Mouse (Mus musculus): ENCODE data around the gene Fbln5. TPM values are rescaled to one million over a fixed set of nuclear protein-coding genes. Genes with fewer than 3 reads are reported as not detected.

The Fbln5 gene
- 10 to 100 TPM in 1 of 26 experiments, 1 to 10 TPM in 6, under 1 TPM in 11, not detected in 8; 0.19 to 43.4 (median 0.70) TPM for total RNA-seq (2018; cell fraction: chromatin; rRNA removed)
- total RNA-seq (2018; cell fraction: cytosol; rRNA removed) = 1 to 10 TPM in 13 of 26 experiments, under 1 TPM in 13; 0.20 to 10.0 (median 2.4) TPM
- 1 to 10 TPM in 13 of 26 experiments, under 1 TPM in 12, not detected in 1; 0.17 to 7.8 (median 1.1) TPM for total RNA-seq (2018; cell fraction: nucleus; rRNA removed)
- 0.64 to 4.7 TPM (median 1.5 TPM) in 3 replicates for polyA plus RNA-seq (2018)

DNA sequence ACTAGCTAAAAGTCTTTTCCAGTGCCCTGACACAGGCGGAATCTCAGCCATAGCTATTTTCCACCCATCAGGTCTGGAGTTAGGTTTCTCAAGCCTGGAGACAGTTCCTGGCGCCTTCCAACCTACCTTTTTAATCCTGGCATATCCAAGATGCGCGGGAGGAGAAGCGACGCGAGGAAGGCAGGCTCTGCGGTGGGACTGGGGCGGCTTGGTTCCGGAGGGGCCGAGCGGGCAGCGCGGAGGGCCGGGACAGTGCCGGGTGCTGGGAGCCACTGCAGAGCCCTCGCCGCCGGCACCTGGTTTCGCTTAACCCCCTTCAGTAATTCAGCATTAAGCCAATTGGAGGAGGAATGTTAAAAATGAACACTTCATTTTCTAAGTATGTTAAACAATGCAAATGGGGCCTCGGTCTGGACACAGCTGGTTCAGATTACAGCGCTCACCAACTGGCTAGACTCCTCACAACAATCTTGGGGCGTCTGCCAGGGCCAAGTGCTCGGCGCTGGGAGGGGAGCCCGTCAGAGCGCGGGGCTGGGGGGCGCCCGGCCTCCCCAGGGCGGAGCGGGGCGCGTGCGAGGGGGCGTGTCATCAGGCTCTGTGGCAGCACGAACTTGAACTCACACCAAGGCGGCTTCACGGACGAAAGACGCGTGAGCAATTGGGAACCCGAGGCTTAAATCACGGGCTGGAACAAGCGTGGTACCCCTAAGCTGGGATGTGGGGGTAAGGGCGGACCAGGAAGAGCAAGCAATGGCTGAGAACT is at the start of gene Fbln5:
Fbln5 (minus strand) TSS at position 448 of the 763 bp plus-strand sequence.
- WGBS (ENCODE audit: missing documents) = 2% methylated on average over 46 of the region's 46 CpGs
- H3K4me3 ChIP-seq (ENCODE audit: inconsistent target) = peak within 1 kb of the TSS; percentile 23; the same call in 1 of the 2 replicates
- no peaks in the 10 kb centered on the region for H3K79me2 ChIP-seq (ENCODE audit: inconsistent target)
- H3K36me3 ChIP-seq (ENCODE audit: inconsistent target) = no peaks in the 10 kb centered on the region
- no peak within 1 kb of the TSS for H3K27ac ChIP-seq

DNA sequence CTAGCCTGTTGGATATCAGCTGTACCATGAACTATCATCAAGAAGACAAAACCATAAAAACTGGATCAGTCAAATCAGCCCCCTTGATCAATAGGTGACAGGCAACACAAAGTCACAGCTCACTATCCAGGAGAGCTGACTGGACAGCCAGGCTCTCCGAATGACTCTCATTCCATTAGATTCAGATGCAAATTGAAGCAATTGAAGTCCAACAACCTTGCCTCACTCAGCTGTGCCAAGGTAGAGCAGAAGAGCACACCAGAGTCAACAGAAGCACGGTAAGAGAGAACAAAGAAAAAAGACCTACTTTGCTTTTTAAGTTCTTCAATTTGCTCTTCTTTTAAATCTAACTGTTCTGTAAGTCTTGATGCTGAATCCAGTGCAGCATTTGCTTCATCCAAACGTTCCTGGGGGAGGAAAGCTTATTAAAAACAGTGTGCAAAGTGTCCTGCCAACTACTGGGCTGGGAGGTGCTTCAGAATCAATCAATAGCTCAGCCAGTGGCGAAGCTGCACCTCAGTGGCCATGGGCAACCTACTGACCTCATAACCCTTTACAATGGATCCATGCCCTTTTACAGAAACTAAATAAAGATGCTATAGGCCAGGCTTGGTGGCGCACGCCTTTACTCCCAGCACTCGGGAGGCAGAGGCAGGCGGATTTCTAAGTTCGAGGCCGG is 43.6 kb upstream of the Fbln5 start:
- 96% methylated on average over 9 of the region's 10 CpGs for WGBS (ENCODE audit: missing documents)
- Histone ChIP-seq H3K36me3 (ENCODE audit: inconsistent target) (peaks cover 21% of the 10 kb centered on the region), H3K79me2 (ENCODE audit: inconsistent target) (no peaks in the 10 kb centered on the region), H3K4me3 (ENCODE audit: inconsistent target) (no peak overlapping the region), H3K27ac (no peak overlapping the region)

DNA sequence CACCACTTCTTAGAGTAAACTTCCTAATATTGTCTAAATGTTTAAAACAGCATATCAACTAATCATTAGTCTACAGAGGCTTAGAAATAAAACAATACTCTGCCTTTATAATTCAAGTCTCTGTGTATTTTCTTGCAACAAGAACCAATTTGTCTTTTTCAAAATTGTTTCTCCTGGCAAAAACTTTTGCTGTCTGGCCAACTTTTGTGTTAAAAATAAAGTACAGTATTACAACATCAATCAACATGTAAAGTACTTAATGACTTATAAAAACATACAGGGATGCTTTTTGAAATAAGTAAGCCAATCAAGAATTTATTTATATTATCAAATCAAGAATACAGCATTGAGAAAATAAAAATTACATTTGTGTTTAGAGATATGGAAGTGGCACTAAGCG is 41.4 kb upstream of the Fbln5 start:
- peaks cover 21% of the 10 kb centered on the region for H3K36me3 ChIP-seq (ENCODE audit: inconsistent target)
- WGBS (ENCODE audit: missing documents) = 92% methylated on average over 1 of the region's 1 CpGs
- H3K4me3 ChIP-seq (ENCODE audit: inconsistent target) = no peak overlapping the region
- no peak overlapping the region for H3K27ac ChIP-seq
- no peaks in the 10 kb centered on the region for H3K79me2 ChIP-seq (ENCODE audit: inconsistent target)

DNA sequence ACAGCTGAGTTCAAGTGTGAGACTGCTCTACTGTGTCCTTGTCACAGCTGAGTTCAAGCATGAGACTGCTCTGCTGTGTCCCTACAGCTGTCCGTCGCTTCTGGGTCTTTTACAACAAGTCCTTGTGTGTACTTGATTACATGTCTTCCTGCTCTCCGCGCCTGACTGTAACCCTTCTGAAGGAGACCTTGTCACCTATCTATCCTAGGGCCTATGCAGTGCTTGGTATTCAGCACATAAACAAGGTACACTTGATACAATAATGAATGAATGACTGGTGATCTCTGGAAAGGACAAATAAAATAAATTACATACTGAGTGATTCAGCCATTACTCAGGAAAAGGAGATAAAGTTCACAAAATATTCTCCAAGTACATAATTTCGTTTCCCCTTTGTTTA is 39.2 kb upstream of the Fbln5 start:
- WGBS (ENCODE audit: missing documents) = 100% methylated on average over 5 of the region's 5 CpGs
- Histone ChIP-seq H3K36me3 (ENCODE audit: inconsistent target) (peaks cover 21% of the 10 kb centered on the region), H3K27ac (no peak overlapping the region), H3K79me2 (ENCODE audit: inconsistent target) (no peaks in the 10 kb centered on the region), H3K4me3 (ENCODE audit: inconsistent target) (no peak overlapping the region)

DNA sequence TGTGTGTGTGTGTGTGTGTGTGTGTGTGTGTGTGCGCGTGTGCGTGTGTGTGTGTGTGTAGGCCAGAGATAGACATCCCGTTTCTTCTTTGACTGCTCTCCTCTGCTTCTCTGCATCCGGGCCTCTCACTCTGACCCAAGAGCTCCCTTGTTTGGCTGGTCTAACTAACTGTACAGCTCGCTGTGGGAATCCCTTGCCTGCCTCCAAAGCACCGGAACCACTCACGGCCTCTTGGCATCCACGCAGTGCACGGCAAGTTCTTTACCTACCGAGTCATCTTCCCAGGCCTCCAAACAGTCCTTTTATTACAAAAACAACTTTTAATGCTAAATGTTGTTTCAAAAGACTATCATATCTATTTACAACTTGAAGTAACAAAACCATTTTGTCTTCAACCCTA is 35.5 kb upstream of the Fbln5 start:
- H3K4me3 ChIP-seq (ENCODE audit: inconsistent target) = no peak overlapping the region
- H3K79me2 ChIP-seq (ENCODE audit: inconsistent target) = no peaks in the 10 kb centered on the region
- no peaks in the 10 kb centered on the region; the same call in 1 of the 2 replicates for H3K36me3 ChIP-seq (ENCODE audit: inconsistent target)
- H3K27ac ChIP-seq = no peak overlapping the region
- WGBS (ENCODE audit: missing documents) = 96% methylated on average over 7 of the region's 11 CpGs

DNA sequence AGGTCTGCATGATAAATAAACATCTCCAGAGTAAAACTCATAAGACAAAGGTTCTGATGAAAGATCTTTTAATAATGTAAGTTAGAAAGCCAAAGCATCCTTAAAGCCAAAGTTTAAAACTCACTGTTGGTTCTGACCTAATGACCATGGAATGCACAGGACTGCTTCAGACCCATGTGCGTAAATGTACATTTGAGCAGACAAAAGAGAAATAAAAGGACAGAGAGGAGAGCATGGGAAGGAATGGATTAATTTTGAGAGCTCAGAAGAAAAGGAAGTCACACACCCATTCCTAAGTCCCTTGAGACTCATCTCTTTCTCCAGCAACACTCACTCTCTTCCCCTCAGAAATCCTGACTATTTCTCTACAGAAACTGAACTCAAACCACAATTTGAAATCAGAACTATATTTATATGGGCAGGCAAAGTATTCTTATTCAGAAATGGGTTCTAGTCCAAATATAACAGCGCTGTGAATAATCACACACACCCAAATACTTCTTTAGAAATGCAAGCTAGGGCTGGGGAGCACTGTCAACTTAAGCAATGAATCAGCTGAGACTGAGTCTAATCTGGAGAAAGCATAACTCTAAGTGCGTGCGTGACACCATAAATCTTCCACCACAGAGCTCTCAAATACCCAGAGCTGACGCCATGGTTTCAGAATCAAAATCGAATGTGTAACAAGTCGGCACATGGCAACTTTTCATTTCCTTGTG is 33.1 kb upstream of the Fbln5 start:
- 92% methylated on average over 7 of the region's 7 CpGs for WGBS (ENCODE audit: missing documents)
- Histone ChIP-seq H3K79me2 (ENCODE audit: inconsistent target) (no peaks in the 10 kb centered on the region), H3K27ac (no peak overlapping the region), H3K4me3 (ENCODE audit: inconsistent target) (no peak overlapping the region), H3K36me3 (ENCODE audit: inconsistent target) (peaks cover 3% of the 10 kb centered on the region; the same call in 1 of the 2 replicates)

DNA sequence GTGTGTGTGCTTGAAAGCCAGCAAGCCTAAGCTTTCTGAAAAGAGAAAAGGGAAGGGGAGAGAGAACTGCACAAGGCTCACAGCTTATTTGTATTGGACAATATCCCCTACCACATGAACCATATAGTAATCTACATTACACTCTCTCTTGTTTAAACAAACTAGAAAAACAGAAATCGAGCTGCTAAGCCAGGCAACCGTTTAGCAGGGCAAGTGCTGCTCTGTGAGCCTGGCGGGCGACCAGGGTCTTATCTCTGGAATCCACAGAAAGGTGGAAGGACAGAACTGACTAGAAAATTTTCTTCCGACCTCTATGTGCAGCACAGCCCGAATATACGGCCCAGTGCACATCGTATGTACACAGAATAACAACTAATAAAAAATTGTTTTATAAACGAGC is 32.5 kb upstream of the Fbln5 start:
- peaks cover 9% of the 10 kb centered on the region for H3K36me3 ChIP-seq (ENCODE audit: inconsistent target)
- no peak overlapping the region for H3K4me3 ChIP-seq (ENCODE audit: inconsistent target)
- H3K79me2 ChIP-seq (ENCODE audit: inconsistent target) = no peaks in the 10 kb centered on the region
- WGBS (ENCODE audit: missing documents) = 98% methylated on average over 9 of the region's 9 CpGs
- H3K27ac ChIP-seq = no peak overlapping the region

DNA sequence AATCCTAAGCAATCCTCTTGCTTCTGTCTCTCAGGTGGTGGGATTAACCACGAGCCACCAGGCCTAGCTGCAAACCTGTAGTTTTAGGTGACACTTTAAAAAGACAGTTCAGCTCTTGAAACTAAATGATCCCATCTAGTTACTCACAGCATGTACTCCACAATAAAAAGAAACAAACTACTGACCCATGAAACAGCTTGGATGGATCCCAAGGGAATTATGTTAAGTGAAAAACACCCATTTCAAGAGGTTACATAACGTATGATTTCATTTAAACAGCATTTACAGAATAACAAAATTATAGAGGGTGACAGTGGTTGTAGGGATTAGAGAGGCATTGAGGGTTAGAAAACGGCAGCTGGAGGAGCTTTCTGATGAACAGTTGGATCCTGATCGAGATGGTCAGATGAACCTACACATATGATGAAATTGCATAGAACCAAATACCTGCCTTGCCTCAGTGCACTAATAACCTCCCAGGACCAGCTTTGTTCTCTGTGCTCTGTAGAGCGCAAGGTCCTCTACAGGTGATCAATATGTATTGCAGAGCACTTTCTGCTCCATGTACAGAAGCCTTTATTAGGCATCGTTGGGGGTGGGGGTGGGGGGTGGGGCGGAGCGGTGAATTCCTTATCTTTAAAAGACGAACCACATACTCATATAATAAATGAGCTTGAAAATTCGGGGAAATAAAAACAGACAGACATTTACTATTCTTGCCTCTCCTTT is 17.9 kb upstream of the Fbln5 start:
- Histone ChIP-seq H3K79me2 (ENCODE audit: inconsistent target) (no peaks in the 10 kb centered on the region), H3K27ac (no peak overlapping the region), H3K36me3 (ENCODE audit: inconsistent target) (peaks cover 45% of the 10 kb centered on the region), H3K4me3 (ENCODE audit: inconsistent target) (no peak overlapping the region)
- WGBS (ENCODE audit: missing documents) = 96% methylated on average over 9 of the region's 10 CpGs

DNA sequence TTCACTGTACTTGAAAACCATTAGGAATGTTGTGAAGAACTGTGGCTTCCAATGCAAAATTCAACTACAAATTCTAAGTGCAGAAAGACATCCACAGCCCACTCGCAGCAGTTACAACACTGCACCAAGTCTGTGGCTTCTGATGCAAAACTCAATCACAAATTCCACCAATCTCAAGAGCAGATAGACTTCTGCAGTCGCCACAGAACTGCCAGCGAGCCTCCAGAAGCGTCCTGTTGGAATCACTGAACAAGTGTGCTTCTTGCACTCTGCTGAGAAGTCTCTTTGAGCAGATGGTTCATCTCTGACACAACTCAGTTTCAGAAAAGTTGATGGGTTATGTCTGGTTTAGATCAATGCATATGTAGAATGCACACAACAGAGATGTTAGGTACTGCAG is 15.9 kb upstream of the Fbln5 start:
- Histone ChIP-seq H3K27ac (no peak overlapping the region), H3K4me3 (ENCODE audit: inconsistent target) (no peak overlapping the region), H3K79me2 (ENCODE audit: inconsistent target) (no peaks in the 10 kb centered on the region), H3K36me3 (ENCODE audit: inconsistent target) (peaks cover 45% of the 10 kb centered on the region)
- 93% methylated on average over 4 of the region's 4 CpGs for WGBS (ENCODE audit: missing documents)

DNA sequence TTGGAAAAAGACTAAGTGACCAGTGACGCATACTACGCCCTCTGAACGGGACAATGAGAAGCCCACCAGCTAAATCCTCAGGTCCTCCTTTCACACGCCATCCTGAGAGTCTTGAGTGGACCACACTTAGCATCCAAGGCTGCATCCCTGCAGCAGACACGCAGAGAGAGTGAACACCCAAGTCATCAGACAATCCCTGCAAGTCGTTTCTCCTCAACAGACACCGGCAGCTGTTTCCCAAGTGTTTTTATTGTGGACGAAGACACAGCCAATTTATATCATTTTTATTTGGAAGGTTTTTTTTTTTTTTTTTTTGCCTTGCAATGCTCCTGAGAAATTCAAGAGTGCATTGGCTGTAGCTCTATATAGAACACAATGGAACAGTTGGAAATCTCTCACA is 14.9 kb upstream of the Fbln5 start:
- no peak overlapping the region for H3K4me3 ChIP-seq (ENCODE audit: inconsistent target)
- no peaks in the 10 kb centered on the region for H3K79me2 ChIP-seq (ENCODE audit: inconsistent target)
- 98% methylated on average over 8 of the region's 8 CpGs for WGBS (ENCODE audit: missing documents)
- H3K36me3 ChIP-seq (ENCODE audit: inconsistent target) = peaks cover 42% of the 10 kb centered on the region
- no peak overlapping the region for H3K27ac ChIP-seq

DNA sequence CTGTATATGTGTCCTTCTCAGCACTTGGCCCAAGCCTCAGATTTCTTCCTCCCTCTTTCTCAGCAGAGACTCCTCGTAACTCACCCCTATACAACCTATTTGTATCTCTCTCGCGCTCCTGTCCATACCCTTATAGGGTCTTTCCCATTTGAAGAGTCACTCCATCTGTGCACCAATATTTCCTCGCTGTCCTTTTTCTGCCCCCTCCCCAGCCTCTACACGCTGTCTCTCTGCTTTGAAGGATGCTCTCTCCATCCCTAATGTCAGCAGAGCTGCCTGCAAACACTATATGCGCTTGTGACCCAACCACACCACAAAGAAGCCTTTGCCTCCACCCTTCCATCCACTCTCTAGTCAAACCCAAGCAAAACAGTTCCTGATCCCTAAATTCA is 14.3 kb upstream of the Fbln5 start:
- H3K36me3 ChIP-seq (ENCODE audit: inconsistent target) = peaks cover 36% of the 10 kb centered on the region
- WGBS (ENCODE audit: missing documents) = 96% methylated on average over 6 of the region's 6 CpGs

DNA sequence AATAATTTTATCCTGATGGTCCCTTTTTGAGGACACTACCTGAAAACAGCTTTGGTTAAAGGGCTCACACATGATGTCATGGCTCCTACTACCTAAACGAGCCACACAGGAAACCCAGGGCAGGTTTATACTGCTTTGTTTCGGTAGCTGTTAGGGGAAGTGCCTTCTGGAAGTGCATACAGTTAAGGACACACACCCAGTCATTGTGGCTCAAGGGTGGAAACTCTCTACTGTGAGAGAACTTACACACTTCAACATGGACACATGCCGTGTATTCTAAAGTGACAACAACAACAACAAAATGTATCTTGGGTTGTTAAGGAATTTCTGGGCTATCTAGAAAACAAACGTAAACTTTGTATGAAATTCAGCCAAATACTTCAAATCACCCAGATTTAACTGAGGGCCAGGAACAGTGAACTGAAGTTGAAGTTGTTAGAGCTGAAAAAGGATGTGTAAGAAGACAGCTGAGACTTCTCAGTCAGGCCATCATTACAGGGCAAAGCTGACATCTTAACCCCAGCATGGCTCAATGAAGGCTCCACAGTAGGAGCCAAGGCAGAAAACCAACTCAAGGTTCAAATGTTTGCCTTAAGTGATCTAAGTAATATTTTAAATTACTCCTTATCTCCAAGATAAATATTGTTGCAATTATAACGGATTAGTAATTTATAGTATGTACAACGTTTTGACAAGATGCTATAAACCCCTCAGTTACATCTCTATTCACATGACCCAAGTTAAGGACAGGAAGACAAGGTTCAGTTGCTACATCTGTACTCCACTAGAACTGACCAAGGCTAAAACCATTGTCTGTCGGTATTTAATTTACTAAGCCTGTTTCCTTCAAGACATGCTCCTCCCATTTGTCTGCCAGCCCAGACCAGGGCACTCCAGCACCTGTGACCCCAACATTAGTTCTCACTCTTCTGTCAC is 13.6 kb upstream of the Fbln5 start:
- 64% methylated on average over 7 of the region's 7 CpGs for WGBS (ENCODE audit: missing documents)
- H3K27ac ChIP-seq = no peak overlapping the region

More for the DNA sequence above, 14.3 kb upstream of the Fbln5 start:
- no peaks in the 10 kb centered on the region for H3K79me2 ChIP-seq (ENCODE audit: inconsistent target)
- no peak overlapping the region for H3K27ac ChIP-seq
- H3K4me3 ChIP-seq (ENCODE audit: inconsistent target) = no peak overlapping the region

DNA sequence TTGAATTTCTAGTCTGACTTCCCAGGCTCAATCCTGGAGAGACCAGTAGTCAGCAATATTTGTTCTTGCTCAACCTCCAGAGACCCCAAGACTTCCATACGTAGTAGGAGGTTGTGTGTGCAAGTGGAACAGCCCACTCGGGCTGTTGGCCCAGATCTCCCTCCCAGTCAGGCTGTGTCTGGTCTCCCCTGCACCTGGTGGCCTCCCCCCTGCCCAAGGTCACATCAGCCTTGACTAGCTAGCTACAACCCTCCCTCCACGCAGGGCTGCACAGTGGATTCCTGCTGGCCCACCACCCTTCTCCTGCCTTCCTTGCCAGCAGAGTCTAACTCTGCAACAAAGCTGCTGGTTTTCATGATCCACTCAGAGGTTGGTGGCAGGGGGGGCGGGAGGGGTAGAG is 12.4 kb upstream of the Fbln5 start:
- H3K4me3 ChIP-seq (ENCODE audit: inconsistent target) = no peak overlapping the region
- WGBS (ENCODE audit: missing documents) = 90% methylated on average over 4 of the region's 4 CpGs
- H3K79me2 ChIP-seq (ENCODE audit: inconsistent target) = no peaks in the 10 kb centered on the region
- peaks cover 17% of the 10 kb centered on the region for H3K36me3 ChIP-seq (ENCODE audit: inconsistent target)
- H3K27ac ChIP-seq = no peak overlapping the region

More for the DNA sequence above, 13.6 kb upstream of the Fbln5 start:
- no peak overlapping the region for H3K4me3 ChIP-seq (ENCODE audit: inconsistent target)
- peaks cover 29% of the 10 kb centered on the region for H3K36me3 ChIP-seq (ENCODE audit: inconsistent target)
- H3K79me2 ChIP-seq (ENCODE audit: inconsistent target) = no peaks in the 10 kb centered on the region
